Mouse (Mus musculus): ENCODE data around the gene Grk2. TPM values are rescaled to one million over a fixed set of nuclear protein-coding genes. Genes with fewer than 3 reads are reported as not detected.

Gene Grk2
- polyA plus RNA-seq, 1 experiment, result 120 TPM

- H3K4me3 ChIP-seq (replicated peaks; ENCODE audit: extremely low read depth, low read depth, low read length), result no peak overlapping the region
- peaks cover 2% of the 10 kb centered on the region for H3K4me1 ChIP-seq (ENCODE audit: control insufficient read depth, insufficient read depth, low read length)
- TF ChIP-seq POLR2A (IDR thresholded peaks at IDR 0.05; ENCODE audit: borderline replicate concordance, extremely low read depth, low read depth, low read length) (no peak), CTCF (IDR thresholded peaks at IDR 0.05; ENCODE audit: insufficient read depth, low read length) (no peak)
- DNase-seq, result no peak
- 63% methylated on average over 1 of the region's 1 CpGs for WGBS
These were observed 20.9 kb upstream of the Grk2 start for GRCm38 (mm10) chr19:4326881-4327280.

GRCm38 (mm10) chr19:4326106-4326505 lies 20.1 kb upstream of the Grk2 start:
- WGBS, result 72% methylated on average over 3 of the region's 3 CpGs
- H3K4me1 ChIP-seq (ENCODE audit: control insufficient read depth, insufficient read depth, low read length), result no peaks in the 10 kb centered on the region; the same call in 1 of the 2 replicates

GRCm38 (mm10) chr19:4322134-4322533 lies 16.1 kb upstream of the Grk2 start:
- WGBS, result 89% methylated on average over 3 of the region's 3 CpGs

More at GRCm38 (mm10) chr19:4326106-4326505, 20.1 kb upstream of the Grk2 start:
- H3K4me3 ChIP-seq (replicated peaks; ENCODE audit: extremely low read depth, low read depth, low read length), result no peak overlapping the region
- DNase-seq, result no peak
- TF ChIP-seq CTCF (IDR thresholded peaks at IDR 0.05; ENCODE audit: insufficient read depth, low read length) (no peak), POLR2A (IDR thresholded peaks at IDR 0.05; ENCODE audit: borderline replicate concordance, extremely low read depth, low read depth, low read length) (no peak)

GRCm38 (mm10) chr19:4321622-4322021 lies 15.6 kb upstream of the Grk2 start:
- 100% methylated on average over 1 of the region's 1 CpGs for WGBS
- Histone ChIP-seq H3K4me3 (replicated peaks; ENCODE audit: extremely low read depth, low read depth, low read length) (no peak overlapping the region), H3K4me1 (ENCODE audit: control insufficient read depth, insufficient read depth, low read length) (no peaks in the 10 kb centered on the region)
- no peak for TF ChIP-seq POLR2A (IDR thresholded peaks at IDR 0.05; ENCODE audit: borderline replicate concordance, extremely low read depth, low read depth, low read length)
- TF ChIP-seq CTCF (IDR thresholded peaks at IDR 0.05; ENCODE audit: insufficient read depth, low read length), result no peak
- no peak for DNase-seq

More at GRCm38 (mm10) chr19:4322134-4322533, 16.1 kb upstream of the Grk2 start:
- TF ChIP-seq POLR2A (IDR thresholded peaks at IDR 0.05; ENCODE audit: borderline replicate concordance, extremely low read depth, low read depth, low read length) (no peak), CTCF (IDR thresholded peaks at IDR 0.05; ENCODE audit: insufficient read depth, low read length) (no peak)
- Histone ChIP-seq H3K4me1 (ENCODE audit: control insufficient read depth, insufficient read depth, low read length) (no peaks in the 10 kb centered on the region), H3K4me3 (replicated peaks; ENCODE audit: extremely low read depth, low read depth, low read length) (no peak overlapping the region)
- no peak for DNase-seq

- WGBS, result 72% methylated on average over 4 of the region's 4 CpGs
- TF ChIP-seq CTCF (IDR thresholded peaks at IDR 0.05; ENCODE audit: insufficient read depth, low read length) (no peak), POLR2A (IDR thresholded peaks at IDR 0.05; ENCODE audit: borderline replicate concordance, extremely low read depth, low read depth, low read length) (no peak)
- Histone ChIP-seq H3K4me1 (ENCODE audit: control insufficient read depth, insufficient read depth, low read length) (peaks cover 4% of the 10 kb centered on the region; the same call in 1 of the 2 replicates), H3K4me3 (replicated peaks; ENCODE audit: extremely low read depth, low read depth, low read length) (no peak overlapping the region)
- DNase-seq, result no peak
These were observed 13.2 kb upstream of the Grk2 start for GRCm38 (mm10) chr19:4319272-4319671.

- WGBS, result 70% methylated on average over 3 of the region's 3 CpGs
- no peak for TF ChIP-seq CTCF (IDR thresholded peaks at IDR 0.05; ENCODE audit: insufficient read depth, low read length)
- H3K4me1 ChIP-seq (ENCODE audit: control insufficient read depth, insufficient read depth, low read length), result peaks cover 4% of the 10 kb centered on the region; the same call in 1 of the 2 replicates
- H3K4me3 ChIP-seq (replicated peaks; ENCODE audit: extremely low read depth, low read depth, low read length), result no peak overlapping the region
- DNase-seq, result no peak
These were observed 11.2 kb upstream of the Grk2 start for GRCm38 (mm10) chr19:4317181-4317580.

GRCm38 (mm10) chr19:4315223-4315944 lies 9.4 kb upstream of the Grk2 start:
- no peak overlapping the region for H3K4me3 ChIP-seq (replicated peaks; ENCODE audit: extremely low read depth, low read depth, low read length)
- 55% methylated on average over 6 of the region's 6 CpGs for WGBS
- TF ChIP-seq POLR2A (IDR thresholded peaks at IDR 0.05; ENCODE audit: borderline replicate concordance, extremely low read depth, low read depth, low read length) (no peak), CTCF (IDR thresholded peaks at IDR 0.05; ENCODE audit: insufficient read depth, low read length) (no peak)
- H3K4me1 ChIP-seq (ENCODE audit: control insufficient read depth, insufficient read depth, low read length), result peaks cover 4% of the 10 kb centered on the region; the same call in 1 of the 2 replicates
- no peak for DNase-seq

GRCm38 (mm10) chr19:4309776-4310185 lies 3.8 kb upstream of the Grk2 start:
- Histone ChIP-seq H3K4me3 (replicated peaks; ENCODE audit: extremely low read depth, low read depth, low read length) (no peak overlapping the region), H3K4me1 (ENCODE audit: control insufficient read depth, insufficient read depth, low read length) (peaks cover 7% of the 10 kb centered on the region)
- no peak for DNase-seq
- TF ChIP-seq CTCF (IDR thresholded peaks at IDR 0.05; ENCODE audit: insufficient read depth, low read length), result peak; percentile 83
- no peak for TF ChIP-seq POLR2A (IDR thresholded peaks at IDR 0.05; ENCODE audit: borderline replicate concordance, extremely low read depth, low read depth, low read length)

- no peak for TF ChIP-seq POLR2A (IDR thresholded peaks at IDR 0.05; ENCODE audit: borderline replicate concordance, extremely low read depth, low read depth, low read length)
- no peak for TF ChIP-seq CTCF (IDR thresholded peaks at IDR 0.05; ENCODE audit: insufficient read depth, low read length)
- DNase-seq, result no peak
- 94% methylated on average over 4 of the region's 4 CpGs for WGBS
- no peak overlapping the region for H3K4me3 ChIP-seq (replicated peaks; ENCODE audit: extremely low read depth, low read depth, low read length)
- H3K4me1 ChIP-seq (ENCODE audit: control insufficient read depth, insufficient read depth, low read length), result peaks cover 12% of the 10 kb centered on the region
These were observed 3.3 kb upstream of the Grk2 start for GRCm38 (mm10) chr19:4309302-4309701.
